Mouse (Mus musculus) heart, adult 2 months (tissue): ENCODE results near the gene Chek1.

ENCODE experiments used
- CTCF ChIP-seq: fragments of 200-600 bp; IDR thresholded peaks from 2 replicates; pipeline ENCODE4 v1.8.1; 2022; ENCODE audit warnings: antibody characterized with exemption, mild to moderate bottlenecking, moderate library complexity
- EP300 ChIP-seq: fragments of 200-500 bp; IDR thresholded peaks from 2 replicates; pipeline ENCODE4 v1.6.1; 2011; ENCODE audit warnings: low read depth, low read length, control low read depth; ENCODE audit not compliant: insufficient read depth
- POLR2A ChIP-seq: fragments of 200-500 bp; IDR thresholded peaks from 2 replicates; pipeline ENCODE4 v1.6.1; 2011; ENCODE audit warnings: mild to moderate bottlenecking, low read depth, low read length, control low read depth; ENCODE audit not compliant: insufficient read depth

GRCm38 (mm10) chr9:36768156-36769047 is 41.5 kb upstream of the Chek1 start:
- TF ChIP-seq POLR2A (no peak), CTCF (no peak), EP300 (no peak)
